Mouse (Mus musculus) lung, adult 2 months (tissue): ENCODE measurements at regions not wholly inside any gene's neighbourhood (a gene's known extent, or its start where the extent isn't known, plus 50 kb on each side); places are given as distances from the start of the nearest gene placed in this dataset.

Source experiments
- CTCF ChIP-seq: fragments of 200-500 bp; IDR thresholded peaks from 2 replicates; pipeline ENCODE4 v1.5.1; 2011; ENCODE audit warnings: mild to moderate bottlenecking, low read length, control low read depth; ENCODE audit not compliant: insufficient read depth
- POLR2A ChIP-seq: fragments of 200-500 bp; IDR thresholded peaks from 2 replicates; pipeline ENCODE4 v1.6.1; 2011; ENCODE audit warnings: low read depth, mild to moderate bottlenecking, control low read depth, low read length, borderline replicate concordance; ENCODE audit errors: extremely low read depth

DNA sequence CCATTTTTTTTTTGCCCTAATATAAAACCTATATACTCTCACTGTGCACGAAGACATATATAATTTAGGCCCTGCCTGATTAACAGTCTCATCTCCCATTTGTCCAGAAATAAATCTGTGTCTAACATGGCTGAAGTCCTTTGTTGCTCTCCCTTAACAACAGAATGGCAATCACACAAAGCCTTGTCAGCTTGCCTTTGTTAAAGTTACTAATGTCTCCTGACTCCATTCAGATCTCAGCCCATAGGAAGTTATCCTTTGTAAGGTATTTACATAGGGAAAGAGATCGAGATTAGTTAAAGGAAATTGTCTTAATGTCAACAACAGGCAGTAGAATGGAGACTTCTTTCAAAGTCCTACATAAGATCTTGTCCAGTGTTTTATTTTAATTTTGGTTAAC is 809.2 kb downstream of the Robo1 start:
- TF ChIP-seq POLR2A (no peak), CTCF (no peak)
